Mouse (Mus musculus): ENCODE measurements around the gene Yeats2. TPM values are rescaled to one million over a fixed set of nuclear protein-coding genes. Genes with fewer than 3 reads are reported as not detected.

The Yeats2 gene
- polyA plus RNA-seq, 1 experiment, result 7.3 TPM

DNA sequence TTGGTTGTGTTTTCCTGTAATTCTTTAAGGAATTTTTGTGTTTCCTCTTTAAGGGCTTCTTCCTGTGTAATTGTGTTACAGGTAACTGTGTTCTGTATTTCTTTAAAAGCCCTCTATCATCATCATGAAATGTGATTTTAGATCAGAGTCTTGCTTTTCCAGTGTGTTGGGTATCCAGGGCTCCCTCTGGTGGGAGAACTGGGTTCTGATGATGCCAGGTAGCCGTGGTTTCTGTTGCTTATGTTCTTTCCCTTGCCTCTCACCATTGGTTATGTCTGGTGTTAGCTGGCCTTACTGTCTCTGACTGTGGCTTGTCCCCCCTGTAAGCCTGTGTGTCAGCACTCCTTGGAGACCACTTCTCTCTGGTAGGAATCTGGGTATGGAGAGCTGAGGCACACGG, 44.5 kb downstream of the Yeats2 start:
- WGBS, result 51% methylated on average over 2 of the region's 2 CpGs
- DNase-seq (ENCODE audit: low read depth, low spot score), result no peak

GRCm38 (mm10) chr16:20191161-20191882, 50.5 kb downstream of the Yeats2 start:
- 47% methylated on average over 3 of the region's 3 CpGs for WGBS
- DNase-seq (ENCODE audit: low read depth, low spot score), result no peak

DNA sequence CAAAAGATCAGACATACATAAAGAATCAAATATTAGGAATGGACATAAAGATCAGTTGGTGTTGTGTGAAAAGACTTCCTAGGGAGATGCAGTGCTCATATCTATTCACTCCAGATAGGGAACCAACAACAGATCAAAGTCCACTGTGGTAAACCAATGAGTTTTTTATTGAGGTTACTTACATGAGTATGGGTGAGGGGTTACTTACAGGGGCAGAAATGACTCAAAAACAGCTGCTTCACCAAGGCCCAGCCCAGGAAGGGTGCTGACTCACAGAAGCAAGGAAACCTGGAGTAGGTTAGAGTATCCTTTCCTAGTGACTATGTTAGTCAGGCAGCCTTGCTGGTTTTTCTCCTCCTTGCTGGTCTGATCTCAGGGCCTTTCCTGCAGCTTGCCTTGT, 51.2 kb downstream of the Yeats2 start:
- DNase-seq (ENCODE audit: low read depth, low spot score), result peak; percentile 37

- no peak for DNase-seq (ENCODE audit: low read depth, low spot score)
- 97% methylated on average over 3 of the region's 3 CpGs for WGBS
Observed at GRCm38 (mm10) chr16:20195546-20195945, 54.7 kb downstream of the Yeats2 start.

- no peak for DNase-seq (ENCODE audit: low read depth, low spot score)
- 92% methylated on average over 5 of the region's 5 CpGs for WGBS
Observed at GRCm38 (mm10) chr16:20196962-20197361, 56.1 kb downstream of the Yeats2 start.

DNA sequence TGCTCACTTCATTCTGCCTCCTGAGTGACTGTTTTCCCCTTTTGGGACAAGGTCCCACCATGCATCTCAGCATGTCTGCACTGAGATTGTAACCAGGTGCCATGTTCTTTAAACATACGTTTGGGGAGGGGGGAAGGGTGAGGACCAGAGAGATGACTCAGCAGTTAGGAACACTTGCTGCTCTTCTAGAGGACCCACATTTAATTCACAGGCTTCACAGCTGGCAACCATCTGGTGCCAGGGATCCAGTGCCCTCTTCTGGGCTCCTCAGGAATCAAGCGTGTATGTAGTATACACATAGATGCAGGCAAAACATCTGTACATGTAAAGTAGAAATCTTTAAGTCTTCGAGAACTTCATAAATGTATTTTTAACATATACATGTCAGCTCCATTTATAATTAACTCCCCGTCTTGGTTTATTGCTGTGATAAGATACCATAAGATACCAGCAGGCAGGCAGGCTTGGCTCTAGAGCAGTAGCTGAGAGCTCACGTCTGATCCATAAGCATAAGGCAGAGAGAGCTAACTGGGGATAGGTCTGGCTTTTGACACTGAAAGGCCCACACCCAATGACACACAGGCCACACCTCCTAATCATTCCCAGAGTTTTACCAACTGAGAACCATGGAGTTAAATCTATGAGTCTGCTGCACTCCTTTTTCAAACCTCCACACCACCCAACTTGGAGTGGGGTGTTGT, 58.8 kb downstream of the Yeats2 start:
- WGBS, result 49% methylated on average over 5 of the region's 5 CpGs
- no peak for DNase-seq (ENCODE audit: low read depth, low spot score)

- 76% methylated on average over 3 of the region's 3 CpGs for WGBS
- no peak for DNase-seq (ENCODE audit: low read depth, low spot score)
Observed at GRCm38 (mm10) chr16:20213591-20214226, 72.8 kb downstream of the Yeats2 start.

DNA sequence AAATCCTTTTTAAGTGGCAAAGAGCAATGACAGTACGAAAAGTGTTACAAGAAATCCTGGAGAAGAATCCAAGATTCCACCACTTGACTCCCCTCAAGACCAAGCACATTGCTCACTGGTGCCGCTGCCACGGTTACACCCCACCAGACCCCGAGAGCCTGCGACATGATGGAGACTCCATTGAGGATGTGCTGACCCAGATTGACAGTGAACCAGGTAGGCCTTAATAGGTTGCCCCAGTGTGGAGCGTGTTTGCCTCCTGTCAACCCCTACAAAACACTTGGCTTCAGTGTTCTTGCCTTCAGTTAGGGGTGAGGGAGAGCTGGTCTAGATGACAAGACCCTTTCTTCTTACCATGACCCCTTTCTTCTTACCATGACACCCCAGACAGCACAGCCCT, 81.9 kb downstream of the Yeats2 start:
- no peak for DNase-seq (ENCODE audit: low read depth, low spot score)
- 96% methylated on average over 6 of the region's 6 CpGs for WGBS

GRCm38 (mm10) chr16:20226676-20227075, 85.8 kb downstream of the Yeats2 start:
- no peak for DNase-seq (ENCODE audit: low read depth, low spot score)
- WGBS, result 95% methylated on average over 4 of the region's 4 CpGs

DNA sequence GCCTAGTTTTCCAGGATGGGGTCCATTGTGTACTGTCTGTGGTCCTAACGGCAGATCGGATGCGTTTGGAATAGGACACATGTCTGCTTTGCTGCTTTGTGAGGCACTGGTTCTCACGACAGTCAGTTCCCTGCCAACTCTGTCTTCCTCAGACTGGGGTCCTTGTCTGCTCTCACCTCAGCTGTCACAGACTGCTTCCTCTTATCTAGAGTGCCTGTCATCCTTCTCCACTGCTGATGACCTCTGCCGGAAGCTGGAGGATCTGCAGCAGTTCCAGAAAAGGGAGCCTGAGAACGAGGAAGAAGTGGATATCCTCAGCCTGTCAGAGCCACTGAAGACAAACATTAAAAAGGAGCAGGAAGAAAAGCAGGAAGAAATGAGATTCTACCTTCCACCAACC, 86.6 kb downstream of the Yeats2 start:
- no peak for DNase-seq (ENCODE audit: low read depth, low spot score)
- 71% methylated on average over 6 of the region's 6 CpGs for WGBS

DNA sequence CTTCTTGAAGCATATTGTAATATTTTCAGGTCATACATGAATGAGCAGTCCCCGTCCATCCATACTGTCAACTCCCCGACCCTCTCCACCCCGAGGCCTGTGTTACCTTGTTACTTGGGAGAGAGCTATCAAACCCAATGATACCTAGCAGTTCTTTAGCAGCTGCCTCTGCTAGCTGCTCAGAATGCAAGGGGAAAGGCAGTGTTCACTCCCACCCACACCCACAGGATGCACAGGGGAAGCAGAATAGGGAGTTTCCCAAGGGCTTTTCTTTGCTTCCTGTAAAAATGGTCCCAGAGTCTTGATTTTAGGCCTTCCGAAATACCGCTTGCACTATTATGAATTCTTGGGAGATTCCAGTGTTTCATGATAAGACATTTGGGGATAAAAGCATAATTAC, 87.3 kb downstream of the Yeats2 start:
- no peak for DNase-seq (ENCODE audit: low read depth, low spot score)
- WGBS, result 93% methylated on average over 5 of the region's 5 CpGs

GRCm38 (mm10) chr16:20234406-20234805, 93.5 kb downstream of the Yeats2 start:
- WGBS, result 67% methylated on average over 4 of the region's 4 CpGs
- no peak for DNase-seq (ENCODE audit: low read depth, low spot score)

GRCm38 (mm10) chr16:20237426-20237825, 96.6 kb downstream of the Yeats2 start:
- DNase-seq (ENCODE audit: low read depth, low spot score), result no peak
- 69% methylated on average over 4 of the region's 4 CpGs for WGBS

DNA sequence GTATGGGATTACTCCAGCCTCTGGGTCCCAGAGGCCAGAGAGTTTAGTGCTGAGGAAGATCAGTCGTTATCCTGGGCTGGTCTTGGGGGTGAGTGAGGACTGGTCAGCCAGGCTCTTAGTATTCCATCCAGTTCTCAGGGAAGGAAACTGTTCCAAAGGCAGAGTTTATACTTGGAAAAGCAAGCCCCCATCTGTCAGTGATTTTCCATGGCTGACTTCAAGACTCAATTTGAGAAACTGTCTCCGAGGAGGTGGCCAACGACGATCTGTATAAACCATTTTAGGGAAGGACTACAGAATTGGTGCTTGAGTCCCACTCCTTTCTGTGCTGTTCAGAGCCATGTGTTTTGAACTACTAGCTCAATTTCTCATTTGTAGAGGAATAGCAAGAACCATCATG, 97.8 kb downstream of the Yeats2 start:
- 80% methylated on average over 4 of the region's 4 CpGs for WGBS
- no peak for DNase-seq (ENCODE audit: low read depth, low spot score)

DNA sequence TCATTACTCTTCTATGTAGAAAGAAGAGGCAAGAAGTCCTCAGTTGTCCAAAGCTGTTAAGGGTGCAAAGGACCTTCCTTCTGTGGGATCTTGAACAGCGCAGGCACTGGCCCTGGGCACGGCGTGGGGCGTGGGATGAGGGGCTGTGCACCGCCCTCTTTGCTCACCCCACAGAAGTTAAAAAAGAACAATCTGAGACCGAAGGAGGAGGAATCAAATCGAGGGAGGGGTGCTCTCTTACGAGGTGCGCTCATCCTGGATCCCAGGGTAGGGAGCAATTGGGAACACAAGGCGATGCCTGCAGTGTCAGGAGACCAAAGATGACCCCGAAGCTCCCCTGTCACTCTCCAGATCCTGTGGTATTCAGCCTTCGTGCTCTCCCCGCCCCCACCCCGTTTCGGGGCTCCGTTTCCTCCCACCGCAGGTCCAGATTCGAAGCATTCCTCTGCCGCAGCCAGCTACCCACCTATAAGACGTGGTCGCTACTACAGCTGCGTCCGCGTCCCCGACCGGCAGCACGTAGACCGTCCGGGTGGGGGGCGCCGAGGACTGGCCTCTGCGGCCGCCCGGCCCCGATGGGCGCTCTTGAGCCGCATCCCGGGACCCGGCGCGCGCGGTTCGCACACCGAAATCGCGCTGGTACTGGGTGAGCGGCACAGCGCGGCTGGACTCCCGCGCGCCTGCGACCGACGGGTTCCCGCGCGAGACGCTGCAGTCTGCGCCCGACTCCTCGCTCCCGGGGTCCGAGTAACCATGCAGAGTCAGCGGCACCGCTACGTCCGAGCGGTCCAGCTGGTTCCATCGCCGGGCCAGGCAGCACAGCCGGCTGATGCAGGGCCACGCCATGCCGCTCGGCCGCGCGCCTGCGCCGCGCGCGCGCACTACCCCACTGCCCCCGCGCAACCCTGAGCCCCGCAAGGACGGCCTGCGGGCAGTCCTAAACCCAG, 99.9 kb downstream of the Yeats2 start, which contains the start of gene Map6d1:
TSS of gene Map6d1 (minus strand) at position 891 of the 947 bp plus-strand sequence.
- 2% methylated on average over 90 of the region's 90 CpGs for WGBS
- DNase-seq (ENCODE audit: low read depth, low spot score), result no peak

- DNase-seq (ENCODE audit: low read depth, low spot score), result no peak
Observed at GRCm38 (mm10) chr16:20247103-20247502, 106.2 kb downstream of the Yeats2 start.

GRCm38 (mm10) chr16:20248442-20249174, 107.7 kb downstream of the Yeats2 start:
- DNase-seq (ENCODE audit: low read depth, low spot score), result no peak
- WGBS, result 84% methylated on average over 9 of the region's 9 CpGs

DNA sequence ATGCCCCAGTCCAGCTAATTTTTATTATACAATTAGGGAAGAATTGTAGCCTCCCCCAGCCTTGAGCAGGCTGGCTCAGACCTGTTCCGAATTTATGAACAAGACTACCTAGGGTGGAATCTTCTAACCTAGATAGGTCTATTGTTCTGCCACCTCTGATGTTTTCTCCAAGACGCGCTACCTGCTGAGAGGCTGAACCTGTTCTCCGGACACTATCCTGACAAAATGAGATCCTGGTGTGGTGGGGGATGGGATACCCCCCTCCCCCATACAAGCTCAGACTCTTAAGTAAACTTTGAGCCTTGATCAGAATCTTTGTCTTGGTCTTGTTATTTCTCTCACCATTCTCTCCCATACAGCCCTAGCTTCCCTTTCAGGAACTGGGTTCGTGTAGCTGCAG, 117.1 kb downstream of the Yeats2 start:
- no peak for DNase-seq (ENCODE audit: low read depth, low spot score)
- 87% methylated on average over 5 of the region's 5 CpGs for WGBS

DNA sequence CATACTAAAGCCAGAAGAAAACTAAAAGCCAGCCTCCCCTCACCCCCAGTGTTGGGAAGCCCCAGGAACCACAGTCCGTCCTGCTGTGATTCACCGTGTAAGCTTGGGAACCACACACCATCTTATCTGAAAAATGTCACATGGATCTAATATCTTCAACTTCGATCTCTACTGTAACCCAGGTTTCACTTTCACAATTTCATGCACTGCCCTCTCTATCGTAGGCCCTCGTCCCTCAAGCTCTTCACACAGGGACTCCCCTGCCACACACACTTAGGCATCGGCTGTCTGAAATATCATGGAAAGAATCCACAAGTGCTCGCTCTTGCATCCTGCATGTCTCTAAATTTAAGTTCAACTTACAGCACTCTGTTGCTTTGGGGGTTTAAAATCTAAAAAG, 124.2 kb downstream of the Yeats2 start:
- 62% methylated on average over 7 of the region's 7 CpGs for WGBS
- no peak for DNase-seq (ENCODE audit: low read depth, low spot score)

All from large intestine, adult 2 months (tissue).